Mouse (Mus musculus): Measurements from ENCODE around the gene C530008M17Rik. TPM values are rescaled to one million over a fixed set of nuclear protein-coding genes. Genes with fewer than 3 reads are reported as not detected.

Gene C530008M17Rik
- 1 to 10 TPM in 1 of 2 experiments, under 1 TPM in 1; 0.65 to 1.3 TPM for polyA plus RNA-seq (2017; shearing (Covaris generic))

DNA sequence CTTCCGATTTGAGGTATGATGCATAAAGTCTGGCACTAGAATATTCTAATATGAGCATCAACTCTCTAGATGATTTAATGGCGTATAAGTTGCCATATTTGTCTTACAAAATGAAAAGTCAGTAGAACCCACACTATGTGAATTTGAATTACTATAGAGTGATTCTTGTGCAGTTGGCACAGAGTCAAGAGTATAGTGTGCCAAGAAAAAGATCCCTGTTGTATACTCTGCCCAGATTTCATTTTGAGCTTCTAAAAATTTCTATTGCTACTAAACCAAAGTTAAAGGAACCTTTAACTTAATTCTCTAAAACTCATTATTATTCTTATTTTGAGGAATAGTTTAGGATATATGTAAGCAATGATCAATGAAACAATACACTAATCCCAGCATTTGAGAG lies at the start of gene C530008M17Rik:
Gene C530008M17Rik (plus strand): TSS at position 301 of the 400 bp plus-strand sequence.
- no peak for ATAC-seq

- ATAC-seq: no peak
Measured at GRCm38 (mm10) chr5:76609702-76610370, 46.5 kb upstream of the C530008M17Rik start.

DNA sequence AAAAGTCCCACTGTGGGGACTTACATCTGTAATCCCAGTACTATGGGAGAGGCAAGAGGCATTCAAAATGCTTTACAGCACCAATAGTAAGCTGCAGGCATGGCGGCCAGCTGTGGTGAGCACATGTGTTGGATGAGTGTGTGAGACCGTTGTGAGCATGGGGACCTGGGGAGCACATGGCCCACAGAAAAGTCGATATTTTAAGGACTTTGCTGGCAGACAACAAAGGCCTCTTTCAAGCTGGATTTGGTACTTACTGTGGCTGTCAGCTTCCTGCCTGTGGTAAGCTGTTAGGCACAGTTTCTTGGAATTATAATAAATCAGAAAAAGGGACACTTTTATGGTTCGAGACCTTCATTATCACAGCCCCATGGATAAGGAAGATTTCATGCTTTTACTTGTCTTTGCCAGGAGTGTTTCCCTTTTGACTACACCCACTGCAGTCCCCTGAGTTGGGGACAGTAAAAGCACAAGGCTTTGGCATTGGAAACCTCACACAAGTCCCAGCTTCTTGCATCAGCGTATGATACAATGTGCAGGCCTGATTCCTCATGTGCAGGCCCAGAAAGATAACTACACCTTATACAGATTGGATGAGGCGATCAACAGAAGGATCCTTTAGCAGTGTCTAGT lies 43.3 kb upstream of the C530008M17Rik start:
- ATAC-seq: no peak

DNA sequence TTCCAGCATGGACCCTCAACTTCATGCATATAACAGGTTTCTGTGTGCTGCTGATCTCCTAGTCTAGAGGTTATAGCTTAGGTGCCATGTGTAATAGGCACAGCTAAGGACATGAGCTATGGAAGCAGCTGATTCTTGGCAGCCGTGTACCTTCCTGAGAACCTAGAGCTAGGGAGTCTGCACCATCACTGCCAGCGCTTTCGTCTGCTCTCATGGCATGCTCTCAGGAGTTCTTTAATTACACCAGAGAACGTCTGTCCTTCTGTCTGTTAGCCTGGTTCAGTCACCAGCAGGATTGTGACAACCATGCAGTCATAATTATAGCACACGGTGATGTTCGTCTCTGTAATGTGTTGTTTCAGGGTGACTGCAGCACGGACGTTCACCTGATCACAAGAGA lies 41.0 kb upstream of the C530008M17Rik start:
- ATAC-seq: no peak

- no peak for ATAC-seq
Measured at GRCm38 (mm10) chr5:76616196-76616747, 40.0 kb upstream of the C530008M17Rik start.

DNA sequence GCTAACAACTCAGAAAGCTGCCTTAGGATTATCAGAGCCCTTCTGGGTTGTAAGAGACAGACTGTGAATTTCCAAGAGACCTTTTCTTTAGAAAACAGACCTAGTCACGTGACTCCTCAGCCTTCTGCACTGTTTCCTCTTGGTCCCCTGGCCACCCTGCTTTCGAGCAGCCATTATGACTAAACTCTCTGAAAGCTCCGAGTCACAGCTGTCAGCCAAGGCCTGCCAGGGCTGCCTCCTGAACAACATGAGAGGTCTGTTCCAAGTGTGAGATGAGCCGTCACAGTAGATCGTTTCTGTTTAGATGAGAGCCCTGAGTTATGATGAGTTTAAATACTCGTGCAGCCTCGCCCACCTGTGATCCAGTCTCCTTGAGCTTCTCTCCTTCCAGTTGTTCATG lies 37.6 kb upstream of the C530008M17Rik start:
- no peak for ATAC-seq

- no peak for ATAC-seq
Measured at GRCm38 (mm10) chr5:76623759-76624158, 32.6 kb upstream of the C530008M17Rik start.

DNA sequence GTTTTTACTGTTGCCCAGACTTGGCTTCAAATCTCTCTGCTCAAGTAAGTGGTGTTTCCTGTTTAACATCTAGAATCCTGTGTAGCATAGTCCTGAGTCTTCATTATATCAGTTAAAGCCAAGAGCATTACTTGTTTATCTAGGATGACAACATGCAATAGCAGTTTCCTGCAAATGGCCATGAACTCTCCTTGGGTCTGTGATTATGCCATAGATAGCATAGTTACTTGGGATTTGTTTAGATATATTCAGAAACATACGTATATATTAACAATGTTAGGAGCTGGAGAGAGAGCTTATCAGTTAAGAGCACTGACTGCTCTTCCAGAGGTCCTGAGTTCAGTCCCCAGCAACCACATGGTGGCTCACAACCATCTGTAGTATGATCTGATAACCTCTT lies 28.5 kb upstream of the C530008M17Rik start:
- ATAC-seq: no peak

DNA sequence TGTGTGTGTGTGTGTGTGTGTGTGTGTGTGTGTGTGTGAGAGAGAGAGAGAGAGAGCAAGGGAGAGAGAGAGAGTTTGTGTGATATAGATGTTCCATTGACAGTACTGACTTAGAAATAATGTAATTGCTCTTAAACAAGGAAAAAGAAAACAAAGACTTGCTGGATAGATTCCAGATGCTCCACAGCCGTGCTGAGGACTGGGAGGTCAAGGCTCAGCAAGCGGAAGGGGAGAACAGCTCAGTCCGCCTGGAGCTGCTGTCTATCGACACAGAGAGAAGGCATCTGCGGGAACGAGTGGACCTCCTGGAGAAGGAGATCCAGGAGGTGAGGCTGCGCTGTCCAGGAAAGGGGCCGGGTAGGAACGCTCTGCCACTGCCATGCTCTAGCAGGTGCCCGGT lies 22.3 kb upstream of the C530008M17Rik start:
- no peak for ATAC-seq

DNA sequence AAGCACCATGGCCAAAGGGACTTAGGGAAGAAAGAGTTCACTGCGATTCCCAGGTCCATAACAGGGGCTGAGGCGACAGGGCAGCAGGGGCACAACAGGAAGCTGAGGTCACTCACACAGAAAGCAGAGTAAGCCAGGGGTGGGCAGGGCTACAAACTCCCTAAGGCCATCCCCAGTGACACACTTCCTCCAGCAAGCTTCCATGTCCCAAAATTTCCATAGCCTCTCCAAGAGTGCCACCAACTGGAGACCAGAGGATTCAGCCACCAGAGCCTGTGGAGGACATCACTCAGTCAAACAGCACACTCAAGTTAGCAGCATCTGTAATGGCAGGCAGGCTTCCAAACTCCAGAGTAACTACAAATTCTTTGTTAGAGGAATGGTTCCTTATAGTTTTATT lies 20.7 kb upstream of the C530008M17Rik start:
- no peak for ATAC-seq

GRCm38 (mm10) chr5:76642076-76642475 lies 14.2 kb upstream of the C530008M17Rik start:
- no peak for ATAC-seq

- ATAC-seq: no peak
Measured at GRCm38 (mm10) chr5:76644234-76644633, 12.1 kb upstream of the C530008M17Rik start.

GRCm38 (mm10) chr5:76645091-76645868 lies 11.0 kb upstream of the C530008M17Rik start:
- no peak for ATAC-seq

DNA sequence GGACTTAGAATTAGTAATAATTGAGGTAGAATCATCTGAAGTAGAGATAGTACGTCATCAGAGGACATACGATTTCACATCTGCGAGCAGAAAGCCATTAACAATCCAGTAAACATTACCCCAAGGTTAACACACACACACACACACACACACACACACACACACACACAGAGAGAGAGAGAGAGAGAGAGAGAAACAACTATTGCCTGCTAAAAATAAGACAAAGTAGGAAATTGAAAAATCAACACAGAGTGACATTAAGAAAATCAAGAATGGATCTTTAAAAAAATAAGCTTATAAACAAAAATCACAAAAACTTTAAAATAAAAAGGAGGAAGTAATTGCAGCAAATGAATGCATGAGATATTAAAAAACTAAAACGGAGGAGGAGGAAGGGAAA lies 6.4 kb upstream of the C530008M17Rik start:
- ATAC-seq: no peak

DNA sequence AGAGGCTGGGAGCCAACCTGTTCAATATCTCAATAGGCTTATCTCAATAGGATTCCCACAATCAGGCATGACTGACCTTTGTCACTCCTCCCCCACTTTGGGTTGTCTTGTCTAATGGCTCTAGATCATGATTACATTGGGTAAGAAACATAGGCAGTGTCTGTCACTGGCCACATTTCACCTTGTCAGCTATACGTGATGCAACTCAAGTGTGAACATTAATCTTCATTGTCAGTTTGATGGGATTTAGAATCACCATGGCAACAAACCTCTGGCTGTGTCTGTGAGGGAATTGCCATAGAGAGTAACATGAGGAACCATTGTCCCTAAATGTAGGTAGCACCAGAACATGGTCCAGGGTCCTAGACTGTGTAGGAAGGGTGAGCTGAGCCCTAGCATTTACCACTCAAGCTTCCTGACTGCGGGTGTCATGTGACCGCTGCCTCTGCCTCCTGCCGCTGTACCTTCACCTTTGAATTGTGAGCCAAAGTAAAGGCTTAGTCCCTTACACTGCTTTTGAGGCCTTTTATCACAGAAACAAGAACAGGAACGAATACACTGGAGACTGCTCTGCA lies 5.1 kb upstream of the C530008M17Rik start:
- no peak for ATAC-seq

DNA sequence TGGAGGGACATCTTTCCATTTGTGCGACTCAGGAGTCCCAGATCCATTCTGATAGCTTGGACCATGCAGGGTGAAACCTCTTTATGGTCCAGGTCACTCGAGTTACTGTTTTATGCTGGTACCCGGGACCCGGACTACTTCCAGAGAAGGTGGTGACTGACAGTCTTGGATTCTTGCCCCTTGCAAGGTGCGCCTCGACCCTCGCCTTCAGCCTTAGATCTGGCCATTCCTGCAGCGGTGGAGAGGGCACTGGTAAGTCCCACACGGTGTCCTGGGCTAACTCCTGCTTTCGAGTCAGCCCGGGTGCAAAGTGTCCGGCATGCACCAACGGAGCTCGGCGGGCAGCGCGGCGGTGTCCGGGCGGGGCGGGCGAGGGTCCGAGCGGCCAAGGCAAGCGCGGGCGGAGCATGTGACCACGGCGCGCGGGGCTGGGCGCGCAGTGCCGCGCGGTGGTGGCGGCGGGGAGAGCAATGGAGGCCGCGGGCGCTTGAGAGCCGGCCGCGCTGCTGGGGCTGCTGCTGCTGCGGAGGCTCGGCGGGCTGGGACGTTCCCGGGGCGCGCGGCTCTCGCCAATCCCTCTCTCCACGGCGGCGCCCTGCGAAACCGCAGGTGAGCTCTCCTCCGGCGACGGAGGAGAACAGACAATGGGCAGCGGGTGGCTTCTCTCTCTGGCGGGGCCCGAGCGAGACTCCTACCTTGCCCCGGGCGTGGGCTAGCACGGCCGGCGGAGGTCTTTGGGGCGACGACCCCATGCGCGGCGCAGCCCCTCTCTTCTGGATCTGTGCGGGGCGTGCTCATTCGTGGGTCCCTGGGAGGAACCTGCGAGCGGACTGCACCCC lies 1.2 kb downstream of the C530008M17Rik start:
- no peak for ATAC-seq

DNA sequence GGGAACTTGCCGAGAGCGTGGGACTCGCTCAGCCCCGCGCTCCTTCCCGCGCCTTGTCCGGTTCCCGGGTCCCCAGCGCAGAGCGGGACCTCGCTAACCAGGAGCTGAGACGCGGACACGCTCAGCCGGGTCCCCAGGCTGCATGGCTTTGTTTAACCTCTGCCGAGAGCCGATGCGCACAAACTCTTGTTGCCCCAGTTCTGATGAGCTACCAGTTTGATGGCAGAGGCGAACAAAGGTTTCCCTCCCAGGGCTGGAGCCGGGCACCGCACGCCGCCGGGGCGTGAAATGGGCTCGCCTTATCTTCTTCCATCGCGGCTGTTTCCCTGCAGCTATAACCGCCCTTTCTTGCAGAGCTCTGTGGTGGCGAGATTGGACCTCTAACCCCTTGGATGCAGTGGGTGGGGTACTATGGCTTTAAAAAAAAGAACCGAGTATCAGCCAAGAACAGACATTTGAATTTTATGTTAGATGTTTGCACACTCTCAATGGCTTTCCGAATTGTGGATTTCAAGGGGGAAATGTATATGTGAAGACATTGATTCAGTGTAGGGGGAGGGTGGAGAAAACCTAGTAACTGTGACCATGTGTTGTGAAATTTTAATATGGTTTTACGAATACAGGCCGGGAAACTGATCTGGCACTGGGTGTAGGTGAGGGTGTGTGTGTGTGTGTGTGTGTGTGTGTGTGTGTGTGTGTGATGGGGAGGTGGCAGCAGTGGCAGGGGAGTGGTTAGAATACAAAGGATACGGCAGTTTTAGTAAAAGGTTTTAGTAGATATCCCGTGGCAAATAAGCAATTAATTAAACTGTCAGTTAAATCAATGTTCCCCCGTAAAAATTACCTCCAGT lies 2.0 kb downstream of the C530008M17Rik start:
- ATAC-seq: peak; percentile 14

- ATAC-seq: no peak
Measured at GRCm38 (mm10) chr5:76659958-76660635, 3.8 kb downstream of the C530008M17Rik start.

DNA sequence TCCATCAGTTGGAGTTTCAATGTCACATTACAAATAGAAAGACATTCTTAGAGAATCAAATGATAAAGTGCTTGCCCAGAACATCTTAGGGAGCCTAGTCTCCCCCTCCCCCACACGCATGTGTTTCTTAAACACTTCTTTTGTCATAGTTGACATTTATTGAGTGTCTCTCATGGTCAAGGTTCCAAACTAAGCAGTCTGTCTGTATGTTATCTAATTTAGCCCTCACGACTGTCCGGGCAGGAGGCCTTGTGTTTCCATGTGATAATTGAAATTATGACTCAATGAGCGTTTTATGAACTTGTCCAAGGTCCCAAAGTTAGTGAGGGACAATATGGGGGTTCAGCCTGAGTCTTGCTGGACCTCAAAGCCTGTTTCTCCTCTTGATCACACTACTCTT lies 5.0 kb downstream of the C530008M17Rik start:
- ATAC-seq: no peak

DNA sequence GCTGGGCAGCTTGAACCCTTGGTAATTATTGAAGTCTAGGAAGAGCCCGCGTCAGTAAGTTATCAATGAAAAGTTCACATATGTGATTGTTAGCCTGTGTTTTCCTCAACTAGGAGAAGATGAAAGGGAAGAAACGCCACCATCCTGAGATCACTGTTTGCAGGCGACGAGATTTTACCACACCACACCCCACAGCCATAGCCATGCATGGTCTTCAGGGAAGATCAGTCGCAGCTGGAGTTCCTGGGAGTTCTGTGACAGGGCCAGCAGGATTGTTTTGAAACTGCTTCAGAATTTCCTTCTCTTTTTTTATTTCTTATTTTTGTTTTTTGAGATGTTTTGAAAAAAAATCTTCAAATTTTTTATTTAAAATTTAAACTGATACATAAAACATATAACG lies 8.6 kb downstream of the C530008M17Rik start:
- no peak for ATAC-seq
